Mouse (Mus musculus): ENCODE measurements around the gene E330021D16Rik.

The E330021D16Rik gene

GRCm38 (mm10) chr6:136418889-136419835 lies 3.8 kb upstream of the E330021D16Rik start:
- DNase-seq, result no peak

GRCm38 (mm10) chr6:136418333-136418848 lies 3.0 kb upstream of the E330021D16Rik start:
- DNase-seq, result no peak

- peak; percentile 18 for DNase-seq
These were observed 2.5 kb upstream of the E330021D16Rik start for GRCm38 (mm10) chr6:136417864-136418263.

GRCm38 (mm10) chr6:136413856-136414362 lies 1.5 kb downstream of the E330021D16Rik start:
- DNase-seq, result no peak

- no peak for DNase-seq
These were observed 7.7 kb downstream of the E330021D16Rik start for GRCm38 (mm10) chr6:136407608-136408192.

- DNase-seq, result no peak
These were observed 18.5 kb downstream of the E330021D16Rik start for GRCm38 (mm10) chr6:136396860-136397259.

- no peak for DNase-seq
These were observed 25.1 kb downstream of the E330021D16Rik start for GRCm38 (mm10) chr6:136390262-136390661.

- DNase-seq, result peak; percentile 15
These were observed 30.1 kb downstream of the E330021D16Rik start for GRCm38 (mm10) chr6:136385287-136385686.

GRCm38 (mm10) chr6:136383218-136383617 lies 32.2 kb downstream of the E330021D16Rik start:
- no peak for DNase-seq

GRCm38 (mm10) chr6:136376097-136376496 lies 39.3 kb downstream of the E330021D16Rik start:
- DNase-seq, result no peak

GRCm38 (mm10) chr6:136364430-136365098 lies 50.8 kb downstream of the E330021D16Rik start:
- DNase-seq, result no peak

- no peak for DNase-seq
These were observed 51.4 kb downstream of the E330021D16Rik start for GRCm38 (mm10) chr6:136364008-136364407.

- no peak for DNase-seq
These were observed 52.1 kb downstream of the E330021D16Rik start for GRCm38 (mm10) chr6:136363313-136363712.

- DNase-seq, result no peak
These were observed 56.9 kb downstream of the E330021D16Rik start for GRCm38 (mm10) chr6:136358471-136358870.

- peak; percentile 79 for DNase-seq
These were observed 61.8 kb downstream of the E330021D16Rik start for GRCm38 (mm10) chr6:136353399-136354184.

All from retina, postnatal 1 day (tissue).